Mouse (Mus musculus) neural tube, embryonic 14.5 days (tissue): ENCODE measurements around the gene Gm11027. TPM values are rescaled to one million over a fixed set of nuclear protein-coding genes. Genes with fewer than 3 reads are reported as not detected.
"Not testable (repeated sequence)": the region's sequence is repeated elsewhere in the genome, so short reads cannot be mapped to it uniquely, and the experiment has no call there.

ENCODE experiments used
- ATAC-seq: fragments of 200-750 bp; cut with Nextera tagmentation; 2 replicates; pipeline ENCODE4 v1.8.0; 2017; ENCODE audit warnings: low read depth, mild to moderate bottlenecking, moderate TSS enrichment, moderate library complexity
- H3K27ac ChIP-seq: fragments of 300-500 bp; sonication (generic); 2 replicates; pipeline ENCODE4 v1.5.1; 2014; ENCODE audit warnings: low read depth, mild to moderate bottlenecking, control low read depth, low read length, moderate library complexity, mixed read lengths
- H3K27me3 ChIP-seq: fragments of 300-500 bp; sonication (generic); 2 replicates; pipeline ENCODE4 v1.6.1; 2014; ENCODE audit warnings: low read length; ENCODE audit not compliant: control insufficient read depth, insufficient read depth
- H3K36me3 ChIP-seq: fragments of 300-500 bp; sonication (generic); 2 replicates; pipeline ENCODE4 v1.6.1; 2014; ENCODE audit warnings: low read length, mixed read lengths; ENCODE audit not compliant: control insufficient read depth, insufficient read depth
- H3K4me1 ChIP-seq: fragments of 300-500 bp; sonication (generic); 2 replicates; pipeline ENCODE4 v1.6.1; 2014; ENCODE audit warnings: low read length; ENCODE audit not compliant: control insufficient read depth, insufficient read depth
- H3K4me2 ChIP-seq: fragments of 300-500 bp; sonication (generic); 2 replicates; pipeline ENCODE4 v1.6.1; 2014; ENCODE audit warnings: mild to moderate bottlenecking, low read depth, low read length, control low read depth
- H3K4me3 ChIP-seq: fragments of 300-500 bp; sonication (generic); 2 replicates; pipeline ENCODE4 v1.5.1; 2014; ENCODE audit warnings: low read depth, low read length, control low read depth, mixed read lengths
- H3K9ac ChIP-seq: fragments of 300-500 bp; sonication (generic); replicated peaks from 2 replicates; pipeline ENCODE4 v1.6.1; 2014; ENCODE audit warnings: low read depth, mild to moderate bottlenecking, control low read depth, low read length, mixed read lengths
- H3K9me3 ChIP-seq: fragments of 300-500 bp; sonication (generic); 2 replicates; pipeline ENCODE4 v1.6.1; 2016; ENCODE audit warnings: low read length; ENCODE audit not compliant: control insufficient read depth
- WGBS: fragments of 180-500 bp; shearing (Covaris S2); extraction: QIAGEN DNeasy Blood & Tissue Kit; methylation state at CpG from one replicate; pipeline ENCODE4 v1.1.7; 2014; 5-methylcytosine and 5-hydroxymethylcytosine counted together
- polyA plus RNA-seq: library from polyadenylated mRNA; unstranded; fragments of >200 nt; fragmentation: Nextera tagmentation; extraction: Ambion mirVana; gene quantifications from 2 replicates; pipeline ENCODE4 v1.2.1, GENCODE M21; 2014

Gm11027 gene
- polyA plus RNA-seq: not detected in 2 replicates

- H3K4me2 ChIP-seq, H3K27ac ChIP-seq, H3K9me3 ChIP-seq, H3K4me3 ChIP-seq, H3K9ac ChIP-seq, H3K36me3 ChIP-seq, H3K27me3 ChIP-seq, ATAC-seq, H3K4me1 ChIP-seq: not testable (repeated sequence)
- WGBS: 91% methylated on average over 2 of the region's 2 CpGs
These were observed at the start of gene Gm11027 for GRCm38 (mm10) chr12:116275086-116275485. Gm11027 (plus strand) TSS chr12:116275386.

DNA sequence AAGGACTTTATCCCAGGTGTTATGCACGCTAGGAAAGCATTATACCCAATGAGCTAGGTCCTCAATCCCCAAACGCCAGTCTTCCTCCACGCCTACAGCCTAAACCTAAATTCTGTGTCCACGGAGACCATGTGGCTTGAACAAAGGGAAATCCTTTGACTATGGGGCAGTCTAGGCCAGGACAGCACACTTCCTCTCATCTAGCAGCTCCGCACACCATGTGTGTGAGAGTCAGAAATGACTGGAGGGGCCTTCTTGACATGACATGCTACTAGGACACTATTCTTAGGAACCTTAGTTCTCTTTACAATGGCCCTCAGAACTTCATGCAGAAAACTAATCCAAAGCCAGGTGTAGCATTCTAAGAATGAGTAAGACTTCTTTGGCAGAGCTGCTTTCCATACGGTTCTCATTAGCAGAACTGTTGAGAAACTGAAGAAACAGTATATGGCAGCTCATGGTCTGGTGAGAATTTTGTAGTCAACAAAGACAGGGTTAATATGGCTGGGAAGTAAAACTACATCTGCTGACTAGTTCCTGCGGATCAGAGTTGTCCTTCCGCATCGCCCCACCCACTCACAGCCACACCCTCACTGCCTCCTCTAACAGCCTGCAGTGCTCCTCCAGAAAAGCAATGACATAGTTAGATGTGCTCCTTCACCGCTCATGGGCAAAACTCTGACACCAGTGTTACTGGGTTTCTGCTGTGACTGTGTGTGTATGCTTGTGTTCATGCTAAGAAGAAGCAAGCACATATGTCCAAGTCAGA, 48.7 kb upstream of the Gm11027 start:
- Histone ChIP-seq H3K4me2 (no peak overlapping the region), H3K4me3 (no peak overlapping the region), H3K9me3 (no peaks in the 10 kb centered on the region), H3K9ac (no peak overlapping the region), H3K4me1 (no peaks in the 10 kb centered on the region), H3K27me3 (no peaks in the 10 kb centered on the region), H3K36me3 (peaks cover 31% of the 10 kb centered on the region), H3K27ac (no peak overlapping the region)
- 90% methylated on average over 10 of the region's 10 CpGs for WGBS
- no peak for ATAC-seq

DNA sequence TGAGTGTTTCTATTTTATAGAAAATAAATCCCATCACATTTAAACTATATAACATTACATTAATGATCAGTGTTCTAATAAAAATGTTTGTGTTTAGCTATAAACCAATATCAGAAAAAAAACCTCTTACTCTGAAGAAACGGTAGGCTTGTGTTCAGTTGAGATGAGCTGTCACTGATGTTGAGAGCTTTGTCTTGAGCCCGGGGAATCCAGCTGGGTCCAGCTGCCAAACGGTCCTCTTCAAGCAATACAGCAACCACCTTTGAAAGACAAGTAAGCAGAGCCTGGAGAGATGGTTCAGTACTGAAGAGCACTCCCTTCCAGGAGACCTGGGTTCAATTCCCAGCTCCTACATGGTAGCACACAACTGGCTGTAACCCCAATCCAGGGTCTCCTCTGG, 45.7 kb upstream of the Gm11027 start:
- Histone ChIP-seq H3K4me3 (no peak overlapping the region), H3K36me3 (peaks cover 25% of the 10 kb centered on the region), H3K4me1 (no peaks in the 10 kb centered on the region), H3K27ac (no peak overlapping the region), H3K27me3 (no peaks in the 10 kb centered on the region), H3K4me2 (no peak overlapping the region), H3K9me3 (no peaks in the 10 kb centered on the region), H3K9ac (no peak overlapping the region)
- 86% methylated on average over 3 of the region's 3 CpGs for WGBS
- ATAC-seq: no peak

GRCm38 (mm10) chr12:116231612-116232011, 43.6 kb upstream of the Gm11027 start:
- H3K9ac ChIP-seq: no peak overlapping the region

GRCm38 (mm10) chr12:116232061-116232460, 43.1 kb upstream of the Gm11027 start:
- H3K4me1 ChIP-seq: no peaks in the 10 kb centered on the region
- WGBS: 82% methylated on average over 1 of the region's 1 CpGs
- H3K9ac ChIP-seq: no peak overlapping the region

More at GRCm38 (mm10) chr12:116231612-116232011, 43.6 kb upstream of the Gm11027 start:
- Histone ChIP-seq H3K27me3 (no peaks in the 10 kb centered on the region), H3K4me2 (no peak overlapping the region), H3K36me3 (peaks cover 9% of the 10 kb centered on the region), H3K9me3 (no peaks in the 10 kb centered on the region), H3K4me3 (no peak overlapping the region), H3K4me1 (no peaks in the 10 kb centered on the region), H3K27ac (no peak overlapping the region)
- no peak for ATAC-seq
- WGBS: 81% methylated on average over 12 of the region's 12 CpGs

GRCm38 (mm10) chr12:116235356-116235755, 39.8 kb upstream of the Gm11027 start:
- no peaks in the 10 kb centered on the region for H3K9me3 ChIP-seq
- H3K9ac ChIP-seq: no peak overlapping the region
- H3K4me1 ChIP-seq: no peaks in the 10 kb centered on the region
- no peak overlapping the region for H3K4me2 ChIP-seq
- ATAC-seq: no peak
- H3K27me3 ChIP-seq: no peaks in the 10 kb centered on the region
- WGBS: 90% methylated on average over 4 of the region's 4 CpGs
- no peak overlapping the region for H3K4me3 ChIP-seq
- 0 out of 2 replicates have a peak, but pooled peaks cover 1% of the 10 kb centered on the region for H3K36me3 ChIP-seq
- no peak overlapping the region for H3K27ac ChIP-seq

More at GRCm38 (mm10) chr12:116232061-116232460, 43.1 kb upstream of the Gm11027 start:
- H3K4me3 ChIP-seq: no peak overlapping the region
- H3K9me3 ChIP-seq: no peaks in the 10 kb centered on the region
- ATAC-seq: no peak
- H3K36me3 ChIP-seq: peaks cover 7% of the 10 kb centered on the region
- no peaks in the 10 kb centered on the region for H3K27me3 ChIP-seq
- no peak overlapping the region for H3K27ac ChIP-seq
- H3K4me2 ChIP-seq: no peak overlapping the region

DNA sequence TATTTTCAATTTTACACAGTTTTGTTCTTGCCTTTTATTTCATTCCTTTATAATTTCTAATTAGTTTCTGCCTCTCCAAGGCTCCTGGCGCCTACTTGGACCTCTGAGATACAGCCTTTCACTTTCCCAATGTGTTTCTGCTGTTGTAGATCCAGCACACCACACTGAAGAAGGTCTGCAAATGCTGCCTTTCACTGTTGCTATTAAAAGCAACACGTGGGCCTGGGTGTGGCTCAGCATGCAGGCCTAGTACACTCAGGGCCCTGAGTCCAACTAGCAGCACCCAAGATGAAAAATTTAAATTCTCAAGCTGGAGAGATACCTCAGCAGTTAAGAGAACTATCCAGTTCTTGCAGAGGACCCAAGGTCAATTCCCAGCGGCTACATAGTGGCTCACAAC, 38.5 kb upstream of the Gm11027 start:
- H3K36me3 ChIP-seq: 0 out of 2 replicates have a peak, but pooled peaks cover 4% of the 10 kb centered on the region
- no peak overlapping the region for H3K9ac ChIP-seq
- no peak overlapping the region for H3K4me3 ChIP-seq
- H3K4me1 ChIP-seq: no peaks in the 10 kb centered on the region
- no peak for ATAC-seq
- no peaks in the 10 kb centered on the region for H3K27me3 ChIP-seq
- WGBS: 89% methylated on average over 3 of the region's 3 CpGs
- no peaks in the 10 kb centered on the region for H3K9me3 ChIP-seq
- H3K4me2 ChIP-seq: no peak overlapping the region
- no peak overlapping the region for H3K27ac ChIP-seq

GRCm38 (mm10) chr12:116238370-116238769, 36.8 kb upstream of the Gm11027 start:
- H3K36me3 ChIP-seq: 0 out of 2 replicates have a peak, but pooled peaks cover 4% of the 10 kb centered on the region
- no peak overlapping the region for H3K9ac ChIP-seq
- H3K4me1 ChIP-seq: no peaks in the 10 kb centered on the region
- H3K27me3 ChIP-seq: no peaks in the 10 kb centered on the region
- H3K27ac ChIP-seq: no peak overlapping the region
- no peak overlapping the region for H3K4me3 ChIP-seq
- no peak for ATAC-seq
- H3K4me2 ChIP-seq: no peak overlapping the region
- no peaks in the 10 kb centered on the region for H3K9me3 ChIP-seq

GRCm38 (mm10) chr12:116238803-116239202, 36.4 kb upstream of the Gm11027 start:
- H3K27ac ChIP-seq: no peak overlapping the region
- no peaks in the 10 kb centered on the region for H3K27me3 ChIP-seq
- H3K4me1 ChIP-seq: no peaks in the 10 kb centered on the region
- no peaks in the 10 kb centered on the region for H3K9me3 ChIP-seq
- H3K36me3 ChIP-seq: 0 out of 2 replicates have a peak, but pooled peaks cover 4% of the 10 kb centered on the region
- no peak for ATAC-seq
- no peak overlapping the region for H3K4me2 ChIP-seq
- no peak overlapping the region for H3K4me3 ChIP-seq
- 84% methylated on average over 3 of the region's 3 CpGs for WGBS
- H3K9ac ChIP-seq: no peak overlapping the region
